Mouse (Mus musculus) mouse embryonic stem cell (cell line): ENCODE measurements at regions not wholly inside any gene's neighbourhood (a gene's known extent, or its start where the extent isn't known, plus 50 kb on each side); places are given as distances from the start of the nearest gene placed in this dataset.

Experiments used
- in situ Hi-C, 2 experiments: fragments of 300-500 bp; cut with MboI; formaldehyde crosslinking; loops; 1 replicate in 1 of 2; 3 replicates in 1 of 2; pipeline ENCODE4 v1.14.3; 2019 to 2020; ENCODE audit warnings: low sequenced_read_pairs in 2 of 2, low pct_unique_long_range_greater_than_20kb in 1 of 2, mixed read lengths in 1 of 2; ENCODE audit not compliant: unreplicated experiment in 1 of 2

DNA sequence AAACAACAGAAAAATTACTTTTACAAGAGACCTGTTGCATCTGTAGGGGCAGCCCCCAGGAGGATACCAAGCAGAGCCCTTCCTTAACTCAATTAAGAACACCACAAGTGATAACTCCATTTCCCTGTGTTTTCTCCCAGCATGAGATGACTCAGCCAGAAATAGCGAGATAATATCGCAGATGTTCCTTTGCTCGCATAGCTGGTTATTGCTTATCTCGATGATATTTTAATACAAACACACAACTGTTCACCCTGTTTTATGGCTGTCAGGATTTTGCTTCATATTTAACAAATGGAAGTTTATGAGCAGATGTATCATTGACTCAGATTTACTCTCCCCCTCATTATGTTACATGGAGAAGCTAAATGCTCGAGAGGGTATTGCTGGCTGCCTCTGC is 101.7 kb upstream of the Fam19a1 start:
- in situ Hi-C loops, result no loop called here

DNA sequence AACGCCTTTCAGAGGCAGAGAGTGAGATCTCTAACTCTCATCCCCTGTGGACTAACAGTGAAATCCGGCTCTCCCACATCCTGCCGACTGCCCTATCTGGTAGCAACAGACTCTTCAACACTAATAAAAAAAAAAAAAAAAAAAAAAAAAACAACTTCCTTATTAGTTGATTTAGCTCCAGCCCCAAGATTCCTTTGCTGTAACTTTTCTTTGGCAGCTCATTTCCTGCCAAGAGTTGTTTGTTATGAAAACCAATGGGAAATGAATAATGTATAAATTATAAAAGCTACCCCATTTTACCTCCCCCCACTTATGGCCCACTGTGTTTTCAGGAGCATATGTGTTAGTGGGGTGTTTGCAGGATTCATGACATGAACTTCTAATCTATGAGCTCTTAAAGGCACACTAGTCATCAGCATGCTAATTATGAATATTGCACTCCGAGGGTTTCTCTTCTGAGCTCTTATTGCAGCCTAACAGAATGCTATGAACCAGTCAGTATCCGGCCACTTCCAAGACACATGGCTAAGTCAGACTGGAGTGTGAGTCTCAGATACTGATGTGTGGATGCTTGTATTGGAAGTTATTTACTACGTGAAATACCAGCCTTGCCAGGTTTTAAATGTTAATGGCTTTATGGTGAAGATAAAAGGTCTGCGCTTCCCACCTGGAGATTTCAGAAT is 84.8 kb upstream of the Fam19a1 start:
- in situ Hi-C loops, result no loop called here

DNA sequence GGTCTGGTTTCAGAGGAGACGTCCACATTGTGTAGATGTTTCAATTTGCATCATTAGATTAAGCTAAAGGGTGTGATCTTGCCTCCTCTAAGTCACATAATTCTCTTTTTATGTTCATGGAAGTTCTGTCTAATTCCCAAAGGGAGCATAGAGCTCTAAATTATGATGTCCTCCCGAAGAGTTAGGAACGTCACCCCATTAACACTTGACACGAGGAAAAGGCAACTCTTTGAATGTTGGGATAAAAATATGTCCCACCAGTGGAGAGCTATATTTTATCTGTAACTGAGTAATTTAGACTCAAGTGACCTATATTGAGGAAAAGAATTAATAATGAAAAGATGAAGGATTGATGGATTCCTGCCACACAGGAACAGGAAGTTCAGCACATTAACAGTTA is 69.2 kb upstream of the Fam19a1 start:
- in situ Hi-C loops, result no loop called here

DNA sequence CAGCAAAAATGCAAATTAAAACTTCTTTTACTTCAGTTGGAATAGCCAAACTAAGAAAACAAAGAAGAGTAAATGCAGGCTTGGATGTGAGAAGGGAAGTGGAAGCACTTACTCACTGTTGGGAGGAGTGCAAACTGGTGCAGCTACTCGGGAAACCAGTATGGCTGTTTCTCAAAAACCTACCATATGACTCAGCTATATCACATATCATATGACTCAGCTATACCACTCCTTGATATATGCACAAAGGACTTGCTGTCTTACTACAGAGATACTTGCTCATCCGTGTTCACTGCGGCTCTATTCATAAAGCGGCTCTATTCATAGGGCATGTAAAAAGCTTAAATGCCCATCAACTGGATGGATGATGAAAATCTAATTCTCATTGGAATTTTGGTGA is 59.5 kb upstream of the Fam19a1 start:
- in situ Hi-C loops, result no loop called here

DNA sequence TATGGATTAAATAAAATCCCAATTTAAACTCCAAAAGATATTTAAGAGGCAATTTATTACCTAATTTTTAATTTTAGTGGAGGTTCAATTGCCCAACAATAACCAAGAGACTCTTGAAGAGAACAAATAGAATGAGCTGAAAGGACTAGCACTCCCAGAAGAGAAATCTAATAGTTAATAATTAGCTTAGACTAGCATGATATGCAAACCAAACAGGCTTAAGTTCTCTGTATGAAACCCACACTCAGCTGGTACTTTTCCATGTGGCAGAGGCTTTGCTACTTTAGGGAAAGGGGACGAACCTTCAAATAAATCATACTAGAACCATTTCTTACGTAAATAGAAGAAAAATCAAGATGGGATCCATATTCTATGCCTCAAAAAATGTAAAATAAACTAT is 55.9 kb upstream of the Fam19a1 start:
- in situ Hi-C loops, result no loop called here

DNA sequence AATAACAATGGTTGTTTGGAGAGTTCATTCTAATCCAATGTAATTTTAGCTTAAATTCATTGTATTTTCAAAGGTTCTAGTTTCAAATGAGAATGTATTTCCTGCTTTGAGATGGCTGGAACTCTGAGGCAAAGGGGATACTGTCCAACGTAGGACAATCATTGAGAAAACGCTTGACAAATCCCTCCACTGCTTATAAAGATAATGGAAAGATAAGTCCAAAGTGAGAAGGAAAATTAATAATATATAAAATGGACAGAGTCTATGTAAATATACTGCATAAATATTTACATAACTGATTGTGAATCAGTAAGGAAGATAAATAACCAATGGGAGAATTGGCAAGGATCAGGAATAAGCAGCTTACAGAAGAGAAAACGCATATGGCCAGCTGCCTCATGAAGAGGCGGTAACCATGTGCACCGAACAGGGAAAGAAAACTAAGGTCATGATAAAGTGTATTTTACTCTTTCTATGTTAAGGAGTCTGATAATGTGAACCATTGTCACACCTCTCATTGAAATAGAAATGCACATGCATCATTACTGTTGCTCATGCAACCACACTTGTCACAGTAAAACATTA is 55.3 kb upstream of the Fam19a1 start:
- in situ Hi-C loops, result no loop called here

DNA sequence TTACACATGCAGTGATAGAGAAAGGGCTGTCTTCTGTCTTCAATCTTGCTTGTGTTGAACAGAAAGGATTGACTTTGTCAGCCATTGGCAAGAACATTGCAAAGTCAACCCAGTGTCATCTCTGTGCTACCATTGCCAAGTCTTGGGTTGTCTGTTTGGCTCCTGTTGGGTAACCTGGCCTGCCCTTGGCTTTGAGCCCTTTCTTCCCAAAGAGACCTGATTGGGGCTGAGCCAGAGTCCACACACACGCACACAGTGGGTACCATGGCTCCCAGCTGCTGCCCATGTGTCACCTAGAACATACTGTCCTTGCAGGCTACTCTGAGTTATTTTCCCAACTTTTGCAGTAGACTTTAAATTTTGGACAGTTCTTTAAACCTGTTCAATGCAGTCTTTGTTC is 51.0 kb upstream of the Fam19a1 start:
- in situ Hi-C loops, result no loop called here
